Comparison of ENCODE assay signal across 8 mouse cellular contexts in genomic region chr14:76164904-76165755, GRCm38 (mm10). TPM values are rescaled to one million over a fixed set of nuclear protein-coding genes. Genes with fewer than 3 reads are reported as not detected.
DNase-seq lines count a peak whose midpoint lies in the region; ATAC-seq lines count a peak whose summit lies in the region.

No protein-coding gene starts in this region.

- H3K27me3 ChIP-seq in heart, embryonic 15.5 days: 0 out of 2 replicates have a peak, but pooled peaks cover 6% of the 10 kb centered on the region
- no peaks in the 10 kb centered on the region for H3K27me3 ChIP-seq in limb, embryonic 11.5 days (ENCODE audit: control insufficient read depth, insufficient read depth, low read length)
- H3K27me3 ChIP-seq in neural tube, embryonic 15.5 days (replicated peaks): no peaks in the 10 kb centered on the region

- DNase-seq in cerebellum, adult 8-10 months: peak; percentile 5
- no peak for DNase-seq in cerebellum, adult 9-11 months
- DNase-seq in right cerebral cortex, adult 2 months (ENCODE audit: low spot score in 2 of 2): peak; percentile 58 to 70
- DNase-seq in right cerebral cortex, postnatal 14 days: no peak
- peak; percentile 46 for DNase-seq in limb, embryonic 11.5 days (ENCODE audit: low spot score)
- no peak for DNase-seq in adrenal gland, postnatal 4 days (ENCODE audit: low spot score in 2 of 2)

- H3K4me2 ChIP-seq in heart, embryonic 15.5 days: peak overlapping the region; percentile 54
- peak overlapping the region; percentile 35 for H3K4me2 ChIP-seq in limb, embryonic 11.5 days (ENCODE audit: low read depth, severe bottlenecking)
- peak overlapping the region; percentile 46 for H3K4me2 ChIP-seq in neural tube, embryonic 15.5 days

- peaks cover 11% of the 10 kb centered on the region; the same call in 1 of the 2 replicates for H3K4me1 ChIP-seq in heart, embryonic 15.5 days (replicated peaks)
- 0 out of 2 replicates have a peak, but pooled peaks cover 5% of the 10 kb centered on the region for H3K4me1 ChIP-seq in limb, embryonic 11.5 days (ENCODE audit: control insufficient read depth, insufficient read depth, low read length)
- peaks cover 10% of the 10 kb centered on the region for H3K4me1 ChIP-seq in neural tube, embryonic 15.5 days

- WGBS in heart, embryonic 15.5 days: 18% methylated on average over 32 of the region's 32 CpGs
- 20% methylated on average over 32 of the region's 32 CpGs for WGBS in limb, embryonic 11.5 days
- WGBS in neural tube, embryonic 15.5 days: 24% methylated on average over 32 of the region's 32 CpGs

- no peak overlapping the region for H3K27ac ChIP-seq in heart, embryonic 15.5 days
- no peak overlapping the region for H3K27ac ChIP-seq in limb, embryonic 11.5 days (replicated peaks; ENCODE audit: low read depth, low read length)
- H3K27ac ChIP-seq in neural tube, embryonic 15.5 days (replicated peaks): no peak overlapping the region

- H3K36me3 ChIP-seq in heart, embryonic 15.5 days: no peaks in the 10 kb centered on the region
- no peaks in the 10 kb centered on the region for H3K36me3 ChIP-seq in limb, embryonic 11.5 days (ENCODE audit: control insufficient read depth, insufficient read depth, low read length)
- H3K36me3 ChIP-seq in neural tube, embryonic 15.5 days: no peaks in the 10 kb centered on the region

- ATAC-seq in heart, embryonic 15.5 days (replicated peaks; ENCODE audit: insufficient number of reproducible peaks, insufficient read depth, low FRiP score, low read depth): peak; percentile 67
- ATAC-seq in limb, embryonic 11.5 days (ENCODE audit: insufficient number of reproducible peaks, low FRiP score, low TSS enrichment, low read depth): no peak; the same call in 1 of the 2 replicates
- ATAC-seq in neural tube, embryonic 15.5 days (ENCODE audit: low FRiP score): no peak

- no peak overlapping the region for H3K9ac ChIP-seq in heart, embryonic 15.5 days
- no peak overlapping the region for H3K9ac ChIP-seq in limb, embryonic 11.5 days (ENCODE audit: low read length)
- no peak overlapping the region for H3K9ac ChIP-seq in neural tube, embryonic 15.5 days (replicated peaks)

- no peaks in the 10 kb centered on the region for H3K9me3 ChIP-seq in heart, embryonic 15.5 days (replicated peaks)
- no peaks in the 10 kb centered on the region for H3K9me3 ChIP-seq in limb, embryonic 11.5 days (ENCODE audit: control insufficient read depth, low read length)
- H3K9me3 ChIP-seq in neural tube, embryonic 15.5 days (replicated peaks): no peaks in the 10 kb centered on the region

- H3K4me3 ChIP-seq in heart, embryonic 15.5 days: peak overlapping the region; percentile 23
- no peak overlapping the region for H3K4me3 ChIP-seq in limb, embryonic 11.5 days (ENCODE audit: low read depth, low read length)
- peak overlapping the region; percentile 16; the same call in 1 of the 2 replicates for H3K4me3 ChIP-seq in neural tube, embryonic 15.5 days (replicated peaks)

RNA-seq across cellular contexts. Expression of gene Nufip1, which starts 54.4 kb away (rescaled TPM):
- 8.1 and 8.6 TPM in 2 replicates for polyA plus RNA-seq in heart, embryonic 15.5 days (2015; fragmentation: Nextera tagmentation; extraction: Ambion mirVana)
- 19.8 and 20.1 TPM in 2 replicates for polyA plus RNA-seq in limb, embryonic 11.5 days (2014; fragmentation: Nextera tagmentation; extraction: Ambion mirVana)
- 12.1 and 14.1 TPM in 2 replicates for polyA plus RNA-seq in neural tube, embryonic 15.5 days (2015; fragmentation: Nextera tagmentation; extraction: Ambion mirVana)
- total RNA-seq in adrenal gland, postnatal 4 days (2021): 10 to 100 TPM; 11.9 to 12.5 TPM

RNA-seq across cellular contexts. Expression of gene Gpalpp1, which starts 54.6 kb away (rescaled TPM):
- polyA plus RNA-seq in heart, embryonic 15.5 days (2015; fragmentation: Nextera tagmentation; extraction: Ambion mirVana): 7.9 and 9.7 TPM in 2 replicates
- polyA plus RNA-seq in limb, embryonic 11.5 days (2014; fragmentation: Nextera tagmentation; extraction: Ambion mirVana): 15.0 and 19.4 TPM in 2 replicates
- polyA plus RNA-seq in neural tube, embryonic 15.5 days (2015; fragmentation: Nextera tagmentation; extraction: Ambion mirVana): 9.5 and 10.0 TPM in 2 replicates
- 10 to 100 TPM; 24.2 to 24.8 TPM for total RNA-seq in adrenal gland, postnatal 4 days (2021)

Comparison
In these comparisons a context has a peak if more than half of its experiments do, and no peak if none do; other contexts are left out.
1. DNase-seq: peak in cerebellum, adult 8-10 months (single experiment), right cerebral cortex, adult 2 months (2 of 2) and limb, embryonic 11.5 days (single experiment); none in cerebellum, adult 9-11 months (single experiment), right cerebral cortex, postnatal 14 days (single experiment) and adrenal gland, postnatal 4 days (0 of 2).
2. Peak in every context shown above with its lines, with median percentiles within 50 percentile points of each other: H3K4me2 ChIP-seq.